Mouse (Mus musculus): ENCODE data around the gene Ccl2. TPM values are rescaled to one million over a fixed set of nuclear protein-coding genes. Genes with fewer than 3 reads are reported as not detected.

Gene Ccl2
- under 1 TPM in 1 of 2 experiments, not detected in 1; 0.42 TPM for polyA plus RNA-seq (2017; shearing (Covaris generic))

GRCm38 (mm10) chr11:82035356-82035755, at the start of gene Ccl2:
Gene Ccl2, plus strand, starts transcription at chr11:82035571.

GRCm38 (mm10) chr11:82038535-82038934, 3.2 kb downstream of the Ccl2 start, which contains the start of gene Gm17268:
Gene Gm17268, minus strand, starts transcription at chr11:82038562.

GRCm38 (mm10) chr11:82045471-82045870, 10.1 kb downstream of the Ccl2 start, which contains the start of gene Ccl7:
Gene Ccl7, plus strand, starts transcription at chr11:82045712.

GRCm38 (mm10) chr11:82057646-82058045, 22.3 kb downstream of the Ccl2 start, which contains the start of gene Ccl11:
Gene Ccl11, plus strand, starts transcription at chr11:82057823.

Other genes with a start within 250 kb of the Ccl2 start
- under 1 TPM; 0.08 to 0.16 TPM for gene 5530401A14Rik, start 174.9 kb upstream of the Ccl2 start, polyA plus RNA-seq (2017; shearing (Covaris generic))
- not detected for gene Asic2, start 67.1 kb upstream of the Ccl2 start, polyA plus RNA-seq (2017; shearing (Covaris generic))
- not detected for gene Gm17268, start 3.0 kb downstream of the Ccl2 start, polyA plus RNA-seq (2017; shearing (Covaris generic))
- under 1 TPM; 0.88 to 0.96 TPM for gene Ccl7, start 10.1 kb downstream of the Ccl2 start, polyA plus RNA-seq (2017; shearing (Covaris generic))
- gene Ccl11, start 22.3 kb downstream of the Ccl2 start, polyA plus RNA-seq (2017; shearing (Covaris generic)): not detected
- gene Ccl12, start 66.3 kb downstream of the Ccl2 start, polyA plus RNA-seq (2017; shearing (Covaris generic)): 1 to 10 TPM in 1 of 2 experiments, not detected in 1; 3.9 TPM
- 100 to 1,000 TPM in 1 of 2 experiments, 1 to 10 TPM in 1; 1.4 to 209 TPM for gene Ccl8, start 79.6 kb downstream of the Ccl2 start, polyA plus RNA-seq (2017; shearing (Covaris generic))